Mouse (Mus musculus) monocyte, adult 5-6 weeks (primary cell): ENCODE results near the gene Gtpbp1. TPM values are rescaled to one million over a fixed set of nuclear protein-coding genes. Genes with fewer than 3 reads are reported as not detected.

Source experiments
- ATAC-seq: fragments of 153-309, 156-312 bp; replicated peaks from 2 replicates; pipeline ENCODE4 v1.8.0; 2017; ENCODE audit warnings: mild to moderate bottlenecking; ENCODE audit not compliant: low TSS enrichment, insufficient number of reproducible peaks, severe bottlenecking, poor library complexity, low FRiP score
- total RNA-seq: library from RNA; stranded (forward); fragments of 200-1000, 200-491, 200-594 nt; gene quantifications from 3 replicates; pipeline ENCODE4 v1.2.3, GENCODE M21; 2017

Gtpbp1 gene
- total RNA-seq, 1 experiment from 2014 or later: 53.0 TPM

DNA sequence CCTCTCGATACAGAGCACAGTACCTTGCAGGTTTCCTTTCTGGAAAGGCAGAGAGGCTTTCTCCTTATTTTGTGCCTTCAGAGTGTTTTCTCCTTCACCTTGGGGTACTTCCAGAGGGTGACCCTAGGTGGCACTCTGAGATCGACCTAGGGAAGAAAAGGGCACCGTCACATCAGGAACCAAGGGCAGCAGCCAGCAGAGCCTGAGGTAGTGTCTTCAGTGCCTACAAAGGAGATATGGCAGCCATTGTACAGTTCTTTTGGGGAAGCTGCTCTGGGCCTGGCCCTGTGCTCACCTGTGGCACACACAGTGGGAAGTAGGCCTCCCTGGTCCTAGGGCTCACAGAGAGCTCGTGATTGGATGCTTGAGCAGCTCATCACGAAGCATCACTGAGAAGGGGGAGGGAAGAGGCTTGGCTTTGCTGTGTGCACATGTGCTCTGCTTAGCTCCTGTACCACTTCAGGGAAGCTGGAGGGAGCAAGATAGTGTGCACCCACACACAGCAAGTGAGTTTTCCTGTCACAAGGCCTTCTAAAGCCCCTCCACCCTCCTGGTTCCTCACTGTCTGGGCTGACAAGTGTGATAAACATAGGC, 17.7 kb downstream of the Gtpbp1 start:
- no peak for ATAC-seq

DNA sequence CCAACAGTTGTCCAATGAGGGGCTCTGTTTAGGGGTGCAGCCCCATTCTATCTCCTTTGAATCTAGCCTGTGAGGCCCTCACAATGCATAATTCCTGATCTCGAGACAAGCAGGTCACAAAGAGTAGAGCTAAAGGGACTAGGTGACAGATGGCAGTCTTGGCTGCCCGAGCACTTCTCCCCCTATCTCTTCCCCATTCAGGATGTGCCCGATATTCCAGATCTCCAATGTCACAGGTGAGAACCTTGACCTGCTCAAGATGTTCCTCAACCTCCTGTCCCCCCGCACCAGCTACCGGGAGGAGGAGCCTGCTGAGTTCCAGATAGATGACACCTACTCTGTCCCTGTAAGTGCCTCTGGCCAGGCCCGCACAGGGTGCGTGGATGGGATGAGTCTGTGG, 25.0 kb downstream of the Gtpbp1 start:
- no peak for ATAC-seq

DNA sequence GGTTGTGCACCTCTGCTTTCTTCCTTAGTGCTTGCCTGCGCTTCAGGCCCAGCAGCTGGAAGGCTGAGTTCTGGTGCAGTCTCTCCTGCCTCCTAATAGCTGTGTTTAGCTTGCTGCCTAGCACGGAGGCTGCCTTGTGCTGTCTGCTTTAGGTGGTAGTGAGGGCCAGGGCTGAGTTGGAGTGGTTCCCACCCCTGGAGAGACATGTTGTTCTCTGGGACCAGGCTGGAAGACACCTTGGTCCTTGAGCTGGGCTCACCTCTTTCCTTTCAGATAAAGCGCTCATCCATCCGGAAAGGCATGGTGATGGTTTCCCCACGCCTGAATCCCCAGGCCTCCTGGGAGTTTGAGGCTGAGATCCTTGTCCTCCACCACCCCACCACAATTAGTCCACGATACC, 26.1 kb downstream of the Gtpbp1 start:
- no peak for ATAC-seq

DNA sequence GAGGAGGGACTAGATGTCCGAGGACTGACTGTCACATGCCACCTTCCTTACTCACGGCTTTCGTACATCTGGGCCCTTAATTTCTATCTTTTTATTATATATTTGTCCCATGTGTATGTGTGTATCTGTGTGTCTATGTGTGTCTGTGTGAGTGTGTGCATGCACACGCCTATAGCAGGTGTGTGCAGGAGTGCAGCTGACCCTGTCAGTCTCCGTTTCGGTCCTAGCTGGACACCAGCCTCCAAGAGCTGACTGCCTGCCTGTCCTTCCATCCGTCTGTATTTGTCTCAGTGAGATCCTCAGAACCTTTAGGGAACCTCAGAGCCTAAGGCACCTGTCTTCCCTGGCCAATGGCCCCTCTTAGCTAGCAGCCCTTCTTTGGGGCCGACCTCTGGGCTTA, 29.6 kb downstream of the Gtpbp1 start:
- ATAC-seq: no peak

DNA sequence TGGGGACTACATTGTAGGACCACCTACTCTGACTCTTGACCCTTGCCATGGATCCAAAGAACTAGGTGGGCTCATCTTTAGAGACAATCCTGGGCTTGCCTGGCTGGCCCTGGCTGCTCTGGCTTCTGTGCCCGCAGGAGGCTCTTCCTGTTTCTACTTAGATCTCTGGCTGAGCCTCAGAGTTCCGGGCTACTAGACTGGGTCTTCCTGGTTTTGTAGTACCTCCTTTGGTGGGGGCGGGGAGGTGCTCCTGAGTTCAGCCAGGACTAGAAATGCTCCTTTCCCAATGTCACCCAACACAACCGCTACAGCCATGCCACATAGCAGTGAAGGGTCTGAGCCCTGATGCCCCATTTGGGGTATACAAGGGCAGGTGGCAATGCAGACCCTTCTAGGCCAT, 30.2 kb downstream of the Gtpbp1 start:
- ATAC-seq: no peak

DNA sequence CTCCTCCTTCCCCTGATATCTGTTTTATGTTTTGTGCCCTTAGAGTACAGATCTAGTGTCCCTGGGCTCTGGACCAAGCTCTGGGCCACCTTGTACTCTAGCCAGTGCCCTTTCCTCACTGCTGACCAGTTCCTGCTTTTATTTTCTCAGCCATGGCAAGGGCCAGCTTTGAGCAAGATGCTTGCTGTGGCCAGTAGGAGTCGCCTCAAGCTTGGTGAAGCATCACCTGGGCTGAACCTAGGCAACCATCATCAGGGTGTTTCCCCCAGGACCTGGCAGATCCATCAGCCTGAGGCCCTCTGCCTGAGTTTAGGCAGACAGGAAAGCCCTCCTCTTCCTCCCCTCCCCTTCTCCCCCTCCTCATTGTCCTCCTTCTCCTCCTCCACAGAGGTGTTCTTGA, 32.8 kb downstream of the Gtpbp1 start:
- peak; percentile 57 for ATAC-seq

DNA sequence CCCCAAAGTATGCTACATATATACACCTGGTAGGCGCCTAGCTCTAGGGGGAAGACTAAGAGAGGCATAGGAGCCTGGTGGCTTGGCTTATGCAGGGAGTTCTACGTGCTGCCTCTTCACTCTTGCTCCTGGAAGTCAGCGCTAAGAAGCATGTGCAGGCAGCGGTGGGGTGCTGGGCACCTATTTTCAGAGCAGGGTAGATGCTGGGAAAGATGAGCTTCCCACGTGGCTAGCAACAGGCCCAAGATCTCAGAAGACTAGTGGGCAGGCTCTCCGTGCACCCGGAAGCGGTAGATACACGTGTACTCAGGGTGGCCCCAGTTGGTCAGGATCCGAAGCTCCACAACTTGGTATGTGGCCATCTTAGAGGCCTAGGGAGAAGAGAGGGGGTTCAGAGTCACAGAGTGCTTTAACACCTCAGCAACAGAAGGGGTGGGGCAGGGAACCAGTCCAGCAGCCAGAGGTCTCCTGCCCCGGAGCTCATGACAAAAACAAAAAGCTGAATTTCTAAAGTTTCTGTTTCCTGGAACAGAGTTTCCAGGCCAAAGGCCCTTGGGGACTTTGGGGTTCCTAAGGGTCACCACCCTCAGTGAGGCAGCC, 34.6 kb downstream of the Gtpbp1 start:
- no peak for ATAC-seq

DNA sequence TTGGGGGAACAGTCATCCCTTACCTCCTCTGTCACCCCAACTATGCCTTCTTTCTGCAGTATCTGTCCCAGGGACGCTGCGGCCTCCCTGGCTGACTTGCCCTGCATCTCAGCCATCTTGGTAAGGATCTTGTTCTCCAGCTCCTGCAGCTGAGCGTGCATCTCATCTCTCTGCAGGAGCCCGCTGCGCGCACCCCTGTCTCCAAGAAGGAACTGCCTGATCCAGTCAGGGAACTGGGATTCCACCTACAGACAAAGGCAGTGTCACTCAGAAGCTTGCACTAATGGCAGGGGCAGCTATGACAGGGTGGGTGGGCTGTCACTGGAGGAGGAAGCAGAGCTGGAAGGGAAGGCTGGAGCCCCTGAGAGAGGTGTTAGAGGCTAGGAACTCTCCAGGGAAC, 37.2 kb downstream of the Gtpbp1 start:
- no peak for ATAC-seq

DNA sequence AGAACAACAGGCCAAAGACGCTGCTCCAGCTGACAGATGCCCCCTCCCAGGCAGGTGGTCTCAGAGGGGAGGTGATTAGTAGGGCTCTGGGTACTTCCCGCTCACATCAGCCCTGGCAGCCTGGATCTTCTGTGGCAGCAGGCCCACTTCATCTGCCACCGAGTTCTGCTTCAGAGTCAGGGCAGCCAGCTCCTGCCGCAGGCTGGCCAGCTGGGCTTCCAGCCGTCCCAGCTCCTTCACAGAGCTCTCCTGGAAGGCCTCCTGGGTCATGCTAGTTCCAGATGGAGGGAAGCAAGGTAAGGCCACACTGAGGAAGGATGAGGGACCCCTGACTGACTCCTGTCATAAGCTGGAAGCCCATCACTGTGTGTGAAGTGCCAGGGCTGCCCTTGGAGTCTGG, 37.7 kb downstream of the Gtpbp1 start:
- no peak for ATAC-seq

DNA sequence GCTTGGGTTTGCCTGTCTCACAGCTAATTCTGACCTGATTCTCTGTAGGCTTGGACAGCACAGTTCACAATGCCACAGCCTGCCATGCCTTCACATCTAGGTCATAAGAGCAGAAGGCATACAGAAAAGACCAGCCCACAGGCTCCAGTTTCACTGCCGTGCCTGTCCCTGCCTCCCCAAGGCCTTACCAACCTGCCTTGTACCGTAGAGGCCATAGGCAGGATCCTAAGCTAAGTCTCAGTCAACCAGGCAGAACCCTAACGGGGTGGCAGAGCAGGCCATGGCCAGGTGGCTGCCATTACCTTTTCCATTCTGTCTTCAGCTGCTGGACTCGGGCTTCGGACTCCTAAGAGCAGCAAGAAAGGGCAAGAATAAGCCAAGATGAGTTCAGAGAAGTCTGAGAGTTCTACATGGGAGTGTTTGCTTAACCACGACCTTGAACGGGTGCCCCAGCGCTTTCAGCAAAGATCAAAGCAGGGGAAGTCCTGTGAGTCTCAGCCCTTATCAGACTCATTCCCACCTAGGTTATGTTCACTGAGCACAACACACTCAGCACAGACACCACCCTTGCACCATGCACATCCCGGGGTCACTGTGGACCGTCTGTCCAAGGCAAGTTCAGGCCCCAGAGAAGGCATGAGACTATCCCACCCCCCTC, 38.2 kb downstream of the Gtpbp1 start:
- no peak for ATAC-seq

DNA sequence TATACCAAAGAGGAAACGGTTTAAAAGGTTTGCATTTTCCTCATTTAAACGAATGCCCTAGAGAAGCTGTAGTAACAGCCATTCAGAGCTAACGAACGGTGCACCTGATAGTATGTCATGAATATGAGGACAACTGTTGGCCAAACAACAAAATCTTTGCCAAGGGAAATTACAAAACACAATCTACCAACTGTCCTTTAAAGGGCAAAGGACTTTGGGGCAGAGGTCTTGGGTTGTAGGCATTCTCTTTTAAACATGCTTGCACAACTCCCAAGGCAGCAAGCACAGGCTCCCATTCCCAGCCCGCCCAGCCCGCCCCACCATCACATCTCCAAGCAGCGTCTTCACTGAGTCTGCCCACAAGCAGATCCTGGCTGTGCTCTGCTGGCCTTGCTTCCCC, 40.9 kb downstream of the Gtpbp1 start:
- ATAC-seq: no peak

DNA sequence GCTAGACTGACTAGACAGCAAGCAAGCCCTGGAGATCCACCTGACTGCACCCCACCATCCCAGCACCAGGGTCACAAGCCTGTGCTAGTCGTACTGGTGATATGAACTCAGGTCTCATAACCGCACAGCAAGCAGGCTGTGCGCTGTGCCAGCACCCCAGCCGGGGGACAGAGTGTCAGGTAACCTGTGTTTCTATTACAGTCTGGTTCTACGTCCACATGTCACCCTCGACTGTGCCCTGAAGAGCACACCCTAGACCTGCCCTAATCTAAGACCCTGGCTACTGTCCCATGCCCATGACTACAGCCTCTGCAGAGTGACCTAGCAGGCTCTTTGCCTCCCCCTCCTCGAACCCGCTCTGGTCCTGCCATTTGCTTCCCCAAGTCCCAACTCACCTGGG, 42.5 kb downstream of the Gtpbp1 start:
- ATAC-seq: no peak

DNA sequence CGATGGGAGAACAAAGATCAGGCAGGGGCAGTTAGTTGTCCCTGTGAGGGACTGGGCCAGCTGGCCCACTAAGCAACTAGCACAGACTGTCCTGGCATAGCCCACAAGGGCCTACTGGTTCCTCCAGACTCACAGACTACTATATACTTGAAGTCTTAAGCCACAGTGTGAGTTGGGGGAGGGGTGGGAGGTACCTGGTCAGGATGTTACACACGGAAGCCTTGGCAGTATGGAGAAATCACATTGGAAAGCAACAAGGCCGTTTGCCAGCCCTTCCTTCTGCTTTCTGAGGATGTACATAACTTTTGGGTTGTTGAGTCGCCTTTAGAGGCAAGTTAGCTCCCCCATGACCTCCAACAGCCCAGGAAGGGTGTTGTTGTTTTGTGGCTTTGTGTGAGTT, 43.0 kb downstream of the Gtpbp1 start:
- ATAC-seq: no peak

DNA sequence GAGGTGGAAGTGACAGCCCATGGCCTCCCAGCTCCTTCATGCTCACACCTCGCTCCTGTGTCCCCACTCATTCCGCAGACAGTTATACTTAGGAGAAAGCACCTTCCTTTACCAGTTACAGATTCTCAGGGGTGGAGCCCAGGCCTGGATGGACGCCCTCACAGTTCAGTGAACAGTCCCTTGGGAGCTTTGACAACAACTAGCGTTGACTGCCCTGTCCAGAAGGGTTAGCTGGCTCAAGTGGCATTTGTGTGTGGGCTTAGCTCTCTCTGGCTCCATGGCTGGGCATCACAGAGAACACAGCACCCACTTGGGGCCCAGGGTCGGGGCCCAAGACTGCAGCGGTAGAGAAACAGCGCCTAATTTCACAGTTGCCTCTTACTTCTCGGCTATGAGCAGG, 43.7 kb downstream of the Gtpbp1 start:
- ATAC-seq: no peak

DNA sequence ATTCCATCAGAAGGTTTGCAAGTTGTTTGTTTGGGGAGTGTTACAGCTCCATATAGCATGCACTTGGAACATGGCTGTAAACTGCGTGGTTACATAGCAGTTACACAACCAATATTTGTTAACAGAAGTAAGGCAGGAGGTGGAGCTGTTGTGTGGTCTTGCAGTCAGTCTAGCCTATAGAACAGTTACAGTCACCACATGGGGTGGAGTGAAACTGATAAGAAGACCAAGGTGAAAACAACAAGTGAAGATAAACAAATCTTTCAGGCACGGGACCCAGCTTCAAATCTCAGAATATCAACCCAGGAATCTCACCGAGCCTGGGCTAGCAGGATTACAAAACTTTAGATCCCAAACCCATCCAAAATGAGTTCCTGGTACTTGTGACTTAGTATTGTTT, 50.1 kb downstream of the Gtpbp1 start:
- ATAC-seq: no peak

DNA sequence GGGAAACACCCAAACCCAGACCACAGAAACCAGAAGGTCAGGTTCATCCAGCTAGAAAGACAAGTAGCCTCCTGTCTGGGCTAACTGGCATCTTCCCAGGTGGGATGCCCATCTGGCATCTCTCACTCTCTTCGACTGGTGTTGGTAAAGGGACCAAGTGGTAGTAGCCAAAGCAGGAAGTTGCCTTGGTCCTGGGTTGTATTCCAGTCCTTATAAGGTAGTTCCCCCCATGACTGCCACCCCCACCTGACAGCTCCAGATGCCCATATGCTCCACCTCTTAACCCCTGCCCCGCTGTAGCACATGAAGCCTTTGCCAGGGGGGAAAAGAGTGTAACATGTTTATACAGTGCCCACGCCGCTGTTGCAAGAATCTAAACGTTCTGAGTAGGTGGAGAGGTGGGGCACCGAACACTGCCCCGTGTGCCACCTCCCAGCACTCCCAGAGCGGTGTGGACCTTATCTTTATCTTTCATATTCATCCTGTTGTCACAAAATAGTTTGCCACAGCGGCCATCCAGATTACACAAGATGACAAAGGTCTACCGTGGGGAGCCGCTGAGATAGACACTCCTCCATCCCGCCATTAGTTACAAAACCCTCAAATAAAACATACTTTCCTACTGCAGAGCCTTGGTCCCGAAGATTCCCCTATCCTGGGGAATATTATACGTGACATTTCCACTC, 50.7 kb downstream of the Gtpbp1 start:
- ATAC-seq: peak; percentile 38

DNA sequence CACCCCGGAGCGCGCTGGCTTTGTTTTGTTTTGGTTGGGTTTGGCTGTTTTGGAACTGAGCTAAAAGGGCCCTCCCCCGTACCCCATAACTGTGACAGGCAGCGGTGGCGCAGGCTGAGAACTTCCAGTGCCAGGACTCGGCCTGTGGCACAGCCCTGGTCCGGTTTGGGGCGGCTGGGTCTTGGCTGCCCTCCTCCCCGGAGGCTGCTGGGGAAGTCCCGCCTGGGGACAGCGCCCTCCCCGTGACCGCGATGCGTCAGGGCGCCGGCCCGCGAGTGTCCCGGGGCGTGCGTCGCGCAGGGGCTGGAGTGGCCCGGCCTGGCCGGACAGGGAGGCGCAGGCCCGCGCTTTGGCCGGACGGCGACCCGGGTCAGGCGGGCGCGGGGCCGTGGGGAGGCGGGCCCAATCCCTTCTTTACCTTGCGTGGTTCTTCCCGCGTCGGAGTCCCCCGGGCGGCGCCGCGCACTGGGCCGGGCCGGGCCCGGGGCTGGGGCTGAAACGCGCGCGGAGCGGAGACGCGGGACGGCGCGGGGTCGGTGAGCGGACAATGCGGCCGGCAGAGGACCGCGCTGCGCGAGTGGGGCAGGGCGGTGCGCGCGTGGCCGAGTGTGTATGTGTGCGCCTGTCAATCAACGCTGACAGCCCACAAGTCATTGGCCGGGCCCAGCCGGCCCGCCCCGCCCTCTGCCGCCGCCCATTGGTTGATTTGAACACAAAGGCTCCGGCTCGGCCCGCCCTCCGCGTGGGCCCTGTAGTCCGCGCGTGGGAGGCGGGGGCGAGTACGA, 51.5 kb downstream of the Gtpbp1 start, which contains the start of gene Sun2:
Sun2 (minus strand) TSS at position 616 of the 785 bp plus-strand sequence.
- peak; percentile 63 for ATAC-seq

DNA sequence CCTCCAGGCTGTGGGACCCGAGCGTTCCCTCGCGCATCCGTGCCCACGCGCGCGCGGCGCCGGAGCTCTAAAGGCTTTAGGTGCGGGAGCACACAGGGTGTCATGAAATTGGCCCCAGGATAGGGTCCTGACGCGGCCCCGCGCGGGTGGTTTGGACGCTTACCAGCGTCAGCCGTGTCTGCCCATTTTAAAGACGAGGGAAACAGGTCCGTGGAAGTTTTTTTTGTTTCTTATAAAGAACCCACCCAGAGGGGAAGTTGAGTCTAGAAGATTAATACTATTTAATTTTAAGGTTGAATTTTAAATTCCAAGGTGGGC, 52.0 kb downstream of the Gtpbp1 start:
- no peak for ATAC-seq

DNA sequence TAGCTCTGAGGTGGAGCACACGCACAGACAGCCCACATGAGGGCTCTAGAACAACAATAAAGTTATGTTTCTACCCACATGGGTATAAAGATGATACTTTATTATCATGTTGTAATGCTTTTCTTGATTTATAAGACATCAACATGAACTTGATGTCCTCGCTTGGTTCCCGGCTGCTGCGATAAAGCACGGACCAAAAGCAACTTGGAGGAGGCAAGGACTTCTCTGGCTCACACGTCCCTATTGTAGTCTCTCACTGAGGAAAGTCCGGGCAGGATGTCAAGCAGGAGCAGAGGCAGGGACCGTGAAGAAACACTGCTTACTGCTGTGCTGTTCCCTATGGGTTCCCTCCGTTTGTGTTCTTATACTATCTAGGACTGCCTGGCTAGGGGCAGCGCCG, 53.4 kb downstream of the Gtpbp1 start:
- ATAC-seq: no peak
